In the genomic region with DNA sequence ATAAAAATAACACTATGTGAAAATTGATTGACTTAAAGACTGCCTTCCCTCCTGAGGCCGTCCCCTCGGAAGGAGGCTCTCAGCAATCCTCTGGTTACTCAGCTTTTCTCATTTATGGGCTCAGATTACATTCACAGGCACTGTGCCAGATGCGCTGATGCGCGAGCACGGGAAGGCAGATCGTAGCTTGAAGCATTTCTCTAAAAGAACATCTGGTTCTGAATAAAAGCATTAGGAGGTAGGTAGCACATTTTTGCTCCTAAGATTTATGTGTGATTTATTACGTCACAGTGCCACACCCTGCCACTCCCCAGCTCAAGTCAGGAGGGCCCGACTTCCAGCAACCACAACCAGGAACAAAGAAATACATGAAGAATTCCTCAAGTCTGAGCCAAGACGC, we compare ENCODE assay signal across 8 mouse cellular contexts. TPM values are rescaled to one million over a fixed set of nuclear protein-coding genes. Genes with fewer than 3 reads are reported as not detected.
DNase-seq lines count a peak whose midpoint lies in the region; ATAC-seq and TF ChIP-seq lines count a peak whose summit lies in the region.

No protein-coding gene starts in this region.

- no peak overlapping the region for H3K4me2 ChIP-seq in liver, postnatal 0 days (ENCODE audit: low read depth, low read length)
- H3K4me2 ChIP-seq in embryonic facial prominence, embryonic 15.5 days (replicated peaks), result peak overlapping the region; percentile 32; the same call in 1 of the 2 replicates
- H3K4me2 ChIP-seq in hindbrain, embryonic 11.5 days (replicated peaks; ENCODE audit: low read depth, low read length), result no peak overlapping the region
- peak overlapping the region; percentile 19 for H3K4me2 ChIP-seq in midbrain, embryonic 16.5 days (ENCODE audit: low read length)

- H3K36me3 ChIP-seq in liver, postnatal 0 days (replicated peaks; ENCODE audit: insufficient read depth, low read length), result no peaks in the 10 kb centered on the region
- no peaks in the 10 kb centered on the region for H3K36me3 ChIP-seq in embryonic facial prominence, embryonic 15.5 days
- H3K36me3 ChIP-seq in hindbrain, embryonic 11.5 days (ENCODE audit: control insufficient read depth, insufficient read depth, low read length), result no peaks in the 10 kb centered on the region
- no peaks in the 10 kb centered on the region for H3K36me3 ChIP-seq in midbrain, embryonic 16.5 days (ENCODE audit: control insufficient read depth, insufficient read depth, low read length)

- H3K4me3 ChIP-seq in liver, postnatal 0 days (ENCODE audit: low read depth, low read length), result no peak overlapping the region
- H3K4me3 ChIP-seq in embryonic facial prominence, embryonic 15.5 days (replicated peaks), result peak overlapping the region; percentile 16; the same call in 1 of the 2 replicates
- H3K4me3 ChIP-seq in hindbrain, embryonic 11.5 days (ENCODE audit: low read depth, low read length), result no peak overlapping the region
- H3K4me3 ChIP-seq in midbrain, embryonic 16.5 days (ENCODE audit: low read depth, low read length), result no peak overlapping the region

- ATAC-seq in liver, postnatal 0 days, result no peak
- ATAC-seq in embryonic facial prominence, embryonic 15.5 days (ENCODE audit: insufficient number of reproducible peaks, low FRiP score, low TSS enrichment, low read depth), result no peak
- no peak for ATAC-seq in hindbrain, embryonic 11.5 days (ENCODE audit: low FRiP score)
- no peak for ATAC-seq in midbrain, embryonic 16.5 days
- no peak for ATAC-seq in monocyte, adult 5-6 weeks (replicated peaks; ENCODE audit: insufficient number of reproducible peaks, low FRiP score, low TSS enrichment, poor library complexity, severe bottlenecking)
- ATAC-seq in inflammation-experienced regulatory T-cells, adult 6 months, result no peak

- no peaks in the 10 kb centered on the region for H3K27me3 ChIP-seq in liver, postnatal 0 days (ENCODE audit: insufficient read depth, low read length)
- H3K27me3 ChIP-seq in embryonic facial prominence, embryonic 15.5 days, result no peaks in the 10 kb centered on the region
- H3K27me3 ChIP-seq in hindbrain, embryonic 11.5 days (ENCODE audit: control insufficient read depth, insufficient read depth, low read length), result no peaks in the 10 kb centered on the region
- H3K27me3 ChIP-seq in midbrain, embryonic 16.5 days (ENCODE audit: control insufficient read depth, insufficient read depth, low read depth, low read length), result no peaks in the 10 kb centered on the region

- H3K27ac ChIP-seq in liver, postnatal 0 days (ENCODE audit: low read depth), result no peak overlapping the region
- H3K27ac ChIP-seq in embryonic facial prominence, embryonic 15.5 days (replicated peaks), result no peak overlapping the region
- no peak overlapping the region for H3K27ac ChIP-seq in hindbrain, embryonic 11.5 days (ENCODE audit: low read depth, low read length)
- no peak overlapping the region; the same call in 1 of the 2 replicates for H3K27ac ChIP-seq in midbrain, embryonic 16.5 days (ENCODE audit: low read length)

- WGBS in liver, postnatal 0 days (ENCODE audit: insufficient replicate concordance), result 72% methylated on average over 10 of the region's 10 CpGs
- 16% methylated on average over 10 of the region's 10 CpGs for WGBS in embryonic facial prominence, embryonic 15.5 days
- WGBS in hindbrain, embryonic 11.5 days, result 41% methylated on average over 10 of the region's 10 CpGs
- WGBS in midbrain, embryonic 16.5 days, result 18% methylated on average over 10 of the region's 10 CpGs

- no peak for TF ChIP-seq CTCF in liver, postnatal 0 days (IDR thresholded peaks at IDR 0.05; ENCODE audit: low read depth)

- no peaks in the 10 kb centered on the region for H3K9me3 ChIP-seq in liver, postnatal 0 days (ENCODE audit: low read length)
- H3K9me3 ChIP-seq in embryonic facial prominence, embryonic 15.5 days (replicated peaks), result no peaks in the 10 kb centered on the region
- no peaks in the 10 kb centered on the region for H3K9me3 ChIP-seq in hindbrain, embryonic 11.5 days (ENCODE audit: control insufficient read depth, low read length)
- no peaks in the 10 kb centered on the region for H3K9me3 ChIP-seq in midbrain, embryonic 16.5 days (replicated peaks; ENCODE audit: control insufficient read depth, low read length, poor library complexity, severe bottlenecking)

- no peak overlapping the region for H3K9ac ChIP-seq in liver, postnatal 0 days (replicated peaks)
- no peak overlapping the region for H3K9ac ChIP-seq in embryonic facial prominence, embryonic 15.5 days
- no peak overlapping the region for H3K9ac ChIP-seq in hindbrain, embryonic 11.5 days (ENCODE audit: low read depth, low read length)
- no peak overlapping the region; the same call in 1 of the 2 replicates for H3K9ac ChIP-seq in midbrain, embryonic 16.5 days (ENCODE audit: low read depth, low read length)

- intact Hi-C loops in left cerebral cortex, postnatal 25 days (cut with DNase I), result no loop called here

- no peaks in the 10 kb centered on the region for H3K4me1 ChIP-seq in liver, postnatal 0 days (ENCODE audit: insufficient read depth)
- H3K4me1 ChIP-seq in embryonic facial prominence, embryonic 15.5 days, result peaks cover 7% of the 10 kb centered on the region; the same call in 1 of the 2 replicates
- H3K4me1 ChIP-seq in hindbrain, embryonic 11.5 days (replicated peaks; ENCODE audit: control insufficient read depth, insufficient read depth, low read length), result peaks cover 4% of the 10 kb centered on the region
- peaks cover 35% of the 10 kb centered on the region for H3K4me1 ChIP-seq in midbrain, embryonic 16.5 days (ENCODE audit: control insufficient read depth, insufficient read depth, low read length)

- peak; percentile 26 for DNase-seq in liver
- DNase-seq in liver, postnatal 0 days, result no peak
- peak; percentile 61 for DNase-seq in hindbrain, embryonic 11.5 days (ENCODE audit: low spot score)
- peak; percentile 56 to 58 for DNase-seq in left cerebral cortex, postnatal 25 days (ENCODE audit: low spot score in 2 of 2)

- no peak for TF ChIP-seq EP300 in liver, postnatal 0 days (IDR thresholded peaks at IDR 0.05; ENCODE audit: low read depth)

RNA-seq across cellular contexts. Expression of a gene that starts 55.5 kb away (rescaled TPM):
- polyA plus RNA-seq in liver, postnatal 0 days (2015; fragmentation: Nextera tagmentation; extraction: Ambion mirVana), result 0.21 and 0.31 TPM in 2 replicates
- polyA plus RNA-seq in embryonic facial prominence, embryonic 15.5 days (2015; fragmentation: Nextera tagmentation; extraction: Ambion mirVana), result 6.8 and 9.0 TPM in 2 replicates
- 1.6 and 2.5 TPM in 2 replicates for polyA plus RNA-seq in hindbrain, embryonic 11.5 days (2014; fragmentation: Nextera tagmentation; extraction: Ambion mirVana)
- 1 to 10 TPM; 2.4 to 2.8 TPM for total RNA-seq in left cerebral cortex, postnatal 25 days (2021)
- 2.0 and 3.5 TPM in 2 replicates for polyA plus RNA-seq in midbrain, embryonic 16.5 days (2015; fragmentation: Nextera tagmentation; extraction: Ambion mirVana)
- 2.9 to 20.3 TPM (median 4.0 TPM) in 3 replicates for total RNA-seq in monocyte, adult 5-6 weeks (2017)
- 1 to 10 TPM in 2 of 3 experiments, not detected in 1; 1.1 to 2.0 TPM for polyA plus RNA-seq in inflammation-experienced regulatory T-cells, adult 6 months (2017; shearing (Covaris generic))

Comparison
In these comparisons a context has a peak if more than half of its experiments do, and no peak if none do; other contexts are left out.
1. H3K4me2 ChIP-seq: peak in embryonic facial prominence, embryonic 15.5 days (single experiment) and midbrain, embryonic 16.5 days (single experiment); none in liver, postnatal 0 days (single experiment) and hindbrain, embryonic 11.5 days (single experiment).